Mouse (Mus musculus) bone marrow macrophage, adult 2 months (primary cell): ENCODE measurements around the gene Carmil3. TPM values are rescaled to one million over a fixed set of nuclear protein-coding genes. Genes with fewer than 3 reads are reported as not detected.

Experiments used
- H3K27ac ChIP-seq: 2 replicates; pipeline ENCODE4 v1.5.1; 2012; ENCODE audit warnings: low read depth, low read length; ENCODE audit not compliant: insufficient read depth
- H3K4me1 ChIP-seq: 2 replicates; pipeline ENCODE4 v1.6.1; 2012; ENCODE audit warnings: low read length; ENCODE audit not compliant: control insufficient read depth, insufficient read depth
- H3K4me3 ChIP-seq: 2 replicates; pipeline ENCODE4 v1.5.1; 2012; ENCODE audit warnings: mild to moderate bottlenecking, low read length, moderate library complexity; ENCODE audit not compliant: insufficient read depth
- CTCF ChIP-seq: IDR thresholded peaks from 2 replicates; pipeline ENCODE4 v1.5.1; 2012; ENCODE audit warnings: low read depth, mild to moderate bottlenecking, low read length, moderate library complexity
- POLR2A ChIP-seq: IDR thresholded peaks from 2 replicates; pipeline ENCODE4 v1.6.1; 2012; ENCODE audit warnings: mild to moderate bottlenecking, low read depth, low read length, borderline replicate concordance
- polyA plus RNA-seq: library from polyadenylated mRNA; stranded (reverse); fragments of >200 nt; gene quantifications from 2 replicates; pipeline ENCODE4 v1.2.4, GENCODE M21; 2012; ENCODE audit not compliant: missing spikeins, insufficient read depth, insufficient read length

The Carmil3 gene
- polyA plus RNA-seq, 1 experiment, result 0.43 TPM

DNA sequence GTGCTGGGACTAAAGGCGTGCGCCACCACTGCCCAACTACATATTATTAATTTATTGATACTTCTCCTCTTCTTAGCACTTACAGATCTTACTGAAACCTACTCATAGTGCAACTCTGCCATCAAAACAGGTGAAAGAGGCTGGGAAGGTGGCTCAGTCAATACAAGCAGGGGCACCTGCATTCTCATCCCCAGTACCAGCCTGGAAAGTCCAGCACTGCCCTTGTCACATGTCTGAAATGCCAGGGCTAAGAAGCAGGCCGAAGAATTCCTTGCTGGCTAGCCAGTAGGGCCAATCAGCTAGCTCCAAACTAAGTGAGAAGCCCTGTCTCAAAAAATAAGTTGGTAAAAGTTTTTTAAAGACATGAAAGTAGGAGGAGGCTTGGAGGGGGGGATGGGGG lies 67.1 kb downstream of the Carmil3 start:
- no peak overlapping the region for H3K4me3 ChIP-seq
- TF ChIP-seq POLR2A (no peak), CTCF (no peak)
- H3K4me1 ChIP-seq, result peaks cover 32% of the 10 kb centered on the region
- peak overlapping the region; percentile 98 for H3K27ac ChIP-seq

Other genes starting within 250 kb of the Carmil3 start
- gene Dhrs4, start 11.9 kb upstream of the Carmil3 start, polyA plus RNA-seq, result 28.3 and 33.4 TPM in 2 replicates
- gene Cpne6, start 19.8 kb downstream of the Carmil3 start, polyA plus RNA-seq, result not detected in 2 replicates
- not detected in 2 replicates for gene Nrl, start 34.3 kb downstream of the Carmil3 start, polyA plus RNA-seq
- 34.7 and 38.6 TPM in 2 replicates for gene Pck2, start 49.6 kb downstream of the Carmil3 start, polyA plus RNA-seq
- 54.5 and 57.0 TPM in 2 replicates for gene Dcaf11, start 69.4 kb downstream of the Carmil3 start, polyA plus RNA-seq
- not detected in 2 replicates for gene A730061H03Rik, start 69.8 kb downstream of the Carmil3 start, polyA plus RNA-seq
- gene Fitm1, start 85.0 kb downstream of the Carmil3 start, polyA plus RNA-seq, result not detected in 2 replicates
- 382 and 397 TPM in 2 replicates for gene Psme1, start 87.5 kb downstream of the Carmil3 start, polyA plus RNA-seq
- 19.3 and 21.9 TPM in 2 replicates for gene Emc9, start 94.7 kb downstream of the Carmil3 start, polyA plus RNA-seq
- gene Psme2, start 100.5 kb downstream of the Carmil3 start, polyA plus RNA-seq, result 219 and 291 TPM in 2 replicates
- 38.5 and 45.6 TPM in 2 replicates for gene Rnf31, start 101.1 kb downstream of the Carmil3 start, polyA plus RNA-seq
- 74.7 and 77.7 TPM in 2 replicates for gene Irf9, start 112.9 kb downstream of the Carmil3 start, polyA plus RNA-seq
- 0.25 TPM in 1 of 2 replicates, not detected in the other for gene Rec8, start 127.4 kb downstream of the Carmil3 start, polyA plus RNA-seq
- 31.4 and 33.3 TPM in 2 replicates for gene Ipo4, start 145.3 kb downstream of the Carmil3 start, polyA plus RNA-seq
- 0.59 and 3.0 TPM in 2 replicates for gene Gm49378, start 147.2 kb downstream of the Carmil3 start, polyA plus RNA-seq
- gene Tm9sf1, start 153.2 kb downstream of the Carmil3 start, polyA plus RNA-seq, result 61.9 and 64.9 TPM in 2 replicates
- 1.6 and 1.7 TPM in 2 replicates for gene Tssk4, start 159.5 kb downstream of the Carmil3 start, polyA plus RNA-seq
- 35.9 and 36.3 TPM in 2 replicates for gene Mdp1, start 169.9 kb downstream of the Carmil3 start, polyA plus RNA-seq
- 38.8 and 41.2 TPM in 2 replicates for gene Gmpr2, start 181.3 kb downstream of the Carmil3 start, polyA plus RNA-seq
- 318 and 335 TPM in 2 replicates for gene Nedd8, start 181.5 kb downstream of the Carmil3 start, polyA plus RNA-seq
- 18.0 and 19.5 TPM in 2 replicates for gene Tinf2, start 191.2 kb downstream of the Carmil3 start, polyA plus RNA-seq
- gene Tgm1, start 223.3 kb downstream of the Carmil3 start, polyA plus RNA-seq, result 0.59 and 1.1 TPM in 2 replicates
- gene Rabggta, start 231.6 kb downstream of the Carmil3 start, polyA plus RNA-seq, result 28.2 and 29.4 TPM in 2 replicates